Mouse (Mus musculus): ENCODE measurements at regions not wholly inside any gene's neighbourhood (a gene's known extent, or its start where the extent isn't known, plus 50 kb on each side); places are given as distances from the start of the nearest gene placed in this dataset.

DNA sequence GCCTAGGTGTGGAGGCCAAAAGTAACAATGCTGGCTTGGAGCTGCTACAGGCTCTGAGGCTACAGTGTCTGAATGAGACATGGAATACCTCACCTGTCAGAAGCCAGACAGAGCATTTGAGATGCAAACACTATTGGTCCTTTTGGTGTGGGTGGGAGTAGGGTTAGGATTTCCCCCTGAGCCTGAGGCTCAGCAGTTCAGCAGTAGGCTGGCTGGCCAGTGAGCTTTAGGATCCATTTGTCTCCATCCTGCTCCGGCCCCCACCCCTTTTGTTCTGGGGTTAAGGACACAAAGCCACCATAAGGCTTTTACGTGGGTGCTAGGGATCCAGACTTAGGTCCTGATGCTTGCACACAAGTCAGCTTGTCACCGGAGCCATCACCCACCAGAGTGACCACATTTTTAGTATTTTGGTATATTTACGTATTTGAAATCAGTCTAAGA lies 53.9 kb upstream of the Ptgfrn start:
- H3K4me1 ChIP-seq (ENCODE audit: insufficient read depth): no peaks in the 10 kb centered on the region; the same call in 1 of the 2 replicates
- H3K4me2 ChIP-seq (ENCODE audit: low read depth, low read length): no peak overlapping the region
- DNase-seq: no peak
- H3K4me3 ChIP-seq (ENCODE audit: low read depth, low read length): no peak overlapping the region
- no peaks in the 10 kb centered on the region for H3K27me3 ChIP-seq (ENCODE audit: insufficient read depth, low read length)
- ATAC-seq: no peak
- H3K27ac ChIP-seq (ENCODE audit: low read depth): no peak overlapping the region
- TF ChIP-seq CTCF (IDR thresholded peaks at IDR 0.05; ENCODE audit: low read depth) (no peak), EP300 (IDR thresholded peaks at IDR 0.05; ENCODE audit: low read depth) (no peak)
- no peaks in the 10 kb centered on the region for H3K9me3 ChIP-seq (ENCODE audit: low read length)
- no peaks in the 10 kb centered on the region for H3K36me3 ChIP-seq (replicated peaks; ENCODE audit: insufficient read depth, low read length)
- no peak overlapping the region for H3K9ac ChIP-seq (replicated peaks)
- 74% methylated on average over 4 of the region's 4 CpGs for WGBS (ENCODE audit: insufficient replicate concordance)

DNA sequence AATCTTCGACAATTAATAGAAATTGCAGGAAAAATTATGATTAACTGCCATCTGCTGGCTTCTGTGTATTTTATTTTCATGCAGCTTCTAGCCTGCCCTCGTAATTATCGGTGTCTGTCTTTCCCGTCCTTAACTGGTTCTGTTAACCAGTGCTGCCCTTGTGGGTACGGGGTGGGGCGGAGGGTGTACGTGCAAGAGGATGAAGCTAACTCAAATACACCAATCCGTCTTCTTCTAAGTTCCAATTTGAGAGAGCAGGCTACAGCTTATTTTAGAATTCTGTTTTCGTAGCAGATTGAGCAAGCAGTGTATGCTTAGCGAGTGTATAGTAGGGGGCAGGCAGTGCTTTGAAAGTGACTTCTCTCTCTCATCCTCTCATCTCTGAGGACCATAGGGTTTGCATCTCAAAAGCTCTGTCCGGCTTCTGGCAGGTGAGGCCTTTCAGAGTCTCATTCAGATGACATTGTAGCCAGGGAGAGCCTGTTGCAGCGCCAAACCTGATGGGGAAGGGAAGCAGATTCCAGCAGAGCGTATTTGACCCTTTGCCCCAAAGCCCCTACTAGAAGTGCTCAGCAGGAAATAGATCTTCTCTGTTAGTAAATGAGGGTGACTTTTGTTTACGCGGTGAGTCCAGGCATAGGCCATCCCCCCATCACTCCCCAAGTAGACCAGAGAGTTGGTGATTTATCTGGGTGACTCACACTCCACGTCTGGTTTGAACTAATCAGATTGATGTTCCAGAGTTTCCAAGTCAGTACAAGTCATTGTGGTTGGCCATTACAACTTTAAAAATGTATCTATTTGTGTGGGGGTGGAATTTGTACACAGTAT lies 53.3 kb upstream of the Ptgfrn start:
- no peak for DNase-seq
- no peak for ATAC-seq
- Histone ChIP-seq H3K9me3 (ENCODE audit: low read length) (no peaks in the 10 kb centered on the region), H3K27ac (ENCODE audit: low read depth) (no peak overlapping the region), H3K36me3 (replicated peaks; ENCODE audit: insufficient read depth, low read length) (no peaks in the 10 kb centered on the region), H3K4me1 (ENCODE audit: insufficient read depth) (no peaks in the 10 kb centered on the region; the same call in 1 of the 2 replicates), H3K4me3 (ENCODE audit: low read depth, low read length) (no peak overlapping the region), H3K9ac (replicated peaks) (no peak overlapping the region), H3K27me3 (ENCODE audit: insufficient read depth, low read length) (no peaks in the 10 kb centered on the region), H3K4me2 (ENCODE audit: low read depth, low read length) (no peak overlapping the region)
- 41% methylated on average over 16 of the region's 16 CpGs for WGBS (ENCODE audit: insufficient replicate concordance)
- TF ChIP-seq CTCF (IDR thresholded peaks at IDR 0.05; ENCODE audit: low read depth) (no peak), EP300 (IDR thresholded peaks at IDR 0.05; ENCODE audit: low read depth) (no peak)

DNA sequence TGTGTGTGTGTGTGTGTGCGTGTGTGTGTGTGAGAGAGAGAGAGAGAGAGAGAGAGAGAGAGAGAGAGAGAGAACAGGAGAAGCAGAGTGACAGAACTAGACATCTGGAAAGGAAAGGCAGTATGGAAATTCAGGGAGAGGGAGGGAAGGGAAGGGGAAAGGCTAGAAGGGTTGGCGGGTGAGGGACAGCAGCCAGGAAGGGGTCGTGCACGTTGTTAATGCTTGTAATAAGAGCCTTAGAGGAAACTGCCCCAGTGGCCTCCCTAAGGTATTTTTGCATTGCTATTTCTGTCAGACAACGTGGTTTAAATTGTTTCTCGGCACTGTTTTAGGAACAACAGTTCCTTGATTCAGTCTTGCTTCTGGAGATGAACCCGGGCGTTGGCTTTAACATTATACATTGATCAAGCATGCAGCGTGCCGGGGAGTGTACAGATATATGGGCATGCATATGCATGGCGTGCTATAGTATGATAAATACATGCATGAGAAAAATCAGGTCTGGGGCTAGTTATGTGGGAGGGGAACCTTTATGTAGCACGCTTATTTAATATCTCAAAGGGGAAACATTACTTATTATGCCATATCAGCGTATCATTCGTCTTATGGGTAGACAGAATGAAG lies 52.6 kb upstream of the Ptgfrn start:
- Histone ChIP-seq H3K27ac (ENCODE audit: low read depth) (no peak overlapping the region), H3K9ac (replicated peaks) (no peak overlapping the region), H3K4me1 (ENCODE audit: insufficient read depth) (no peaks in the 10 kb centered on the region; the same call in 1 of the 2 replicates), H3K4me2 (ENCODE audit: low read depth, low read length) (no peak overlapping the region), H3K9me3 (ENCODE audit: low read length) (no peaks in the 10 kb centered on the region), H3K36me3 (replicated peaks; ENCODE audit: insufficient read depth, low read length) (no peaks in the 10 kb centered on the region), H3K27me3 (ENCODE audit: insufficient read depth, low read length) (no peaks in the 10 kb centered on the region), H3K4me3 (ENCODE audit: low read depth, low read length) (no peak overlapping the region)
- TF ChIP-seq CTCF (IDR thresholded peaks at IDR 0.05; ENCODE audit: low read depth) (no peak), EP300 (IDR thresholded peaks at IDR 0.05; ENCODE audit: low read depth) (no peak)
- no peak for DNase-seq
- 49% methylated on average over 14 of the region's 14 CpGs for WGBS (ENCODE audit: insufficient replicate concordance)
- ATAC-seq: no peak

DNA sequence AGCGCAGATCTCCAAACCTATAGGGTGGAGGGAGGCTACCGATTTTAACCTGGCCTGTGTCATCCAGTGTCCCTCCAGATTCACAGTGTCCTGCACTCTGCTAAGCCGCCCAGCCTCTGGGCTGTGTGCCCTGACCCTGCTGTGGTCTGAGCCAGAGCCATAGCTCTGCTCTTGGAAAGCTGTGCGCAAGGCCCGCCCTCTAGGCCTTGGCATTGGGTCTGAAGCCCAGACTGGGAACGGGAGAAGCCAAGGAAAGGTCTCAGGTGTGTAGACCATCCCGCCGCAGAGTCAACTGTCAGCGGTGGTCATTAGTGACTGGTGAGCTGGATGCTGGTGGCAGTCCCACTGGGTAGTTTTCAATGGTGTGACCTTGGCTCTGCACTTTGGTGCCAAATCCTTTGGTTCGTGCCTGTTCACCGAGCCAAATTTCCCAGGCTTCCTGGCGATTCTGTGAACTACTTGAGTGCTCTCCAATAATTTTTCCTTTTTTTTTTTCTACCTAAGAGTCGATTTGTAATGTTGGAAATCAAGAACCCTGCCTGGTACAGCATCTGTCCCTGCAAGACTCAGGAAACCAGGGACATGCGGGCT lies 52.0 kb upstream of the Ptgfrn start:
- DNase-seq: no peak
- Histone ChIP-seq H3K27ac (ENCODE audit: low read depth) (no peak overlapping the region), H3K27me3 (ENCODE audit: insufficient read depth, low read length) (no peaks in the 10 kb centered on the region), H3K4me2 (ENCODE audit: low read depth, low read length) (no peak overlapping the region), H3K9ac (replicated peaks) (no peak overlapping the region), H3K4me3 (ENCODE audit: low read depth, low read length) (no peak overlapping the region), H3K4me1 (ENCODE audit: insufficient read depth) (no peaks in the 10 kb centered on the region; the same call in 1 of the 2 replicates), H3K9me3 (ENCODE audit: low read length) (no peaks in the 10 kb centered on the region), H3K36me3 (replicated peaks; ENCODE audit: insufficient read depth, low read length) (no peaks in the 10 kb centered on the region)
- no peak for ATAC-seq
- WGBS (ENCODE audit: insufficient replicate concordance): 47% methylated on average over 14 of the region's 14 CpGs
- TF ChIP-seq EP300 (IDR thresholded peaks at IDR 0.05; ENCODE audit: low read depth) (no peak), CTCF (IDR thresholded peaks at IDR 0.05; ENCODE audit: low read depth) (no peak)

DNA sequence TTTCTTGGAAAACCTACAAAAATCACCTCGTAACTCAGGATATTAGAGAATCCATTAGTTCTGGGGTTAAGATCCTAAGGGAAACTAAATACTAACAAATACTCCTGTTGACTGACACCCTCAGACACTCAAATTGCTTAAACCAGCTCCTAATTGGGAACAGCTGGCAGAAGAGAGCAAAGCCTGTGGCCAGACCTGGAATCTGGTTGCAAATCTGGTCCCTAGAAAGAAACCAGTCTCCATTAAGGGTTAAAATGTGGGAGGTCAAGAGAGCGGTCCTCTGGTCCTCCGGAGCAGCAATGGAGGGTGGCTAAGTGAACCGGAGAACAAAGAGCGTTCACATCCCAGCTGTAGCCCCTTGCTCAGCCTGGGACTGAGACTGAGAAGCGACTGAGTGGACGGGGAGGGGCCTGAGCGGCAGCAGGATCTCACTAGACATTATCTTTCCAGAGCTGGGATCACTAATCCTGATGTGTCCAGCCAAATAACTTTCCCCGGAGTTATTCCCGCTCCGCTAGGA lies 51.4 kb upstream of the Ptgfrn start:
- no peak for ATAC-seq
- TF ChIP-seq EP300 (IDR thresholded peaks at IDR 0.05; ENCODE audit: low read depth): no peak
- no peak for TF ChIP-seq CTCF (IDR thresholded peaks at IDR 0.05; ENCODE audit: low read depth)
- H3K9ac ChIP-seq (replicated peaks): no peak overlapping the region
- H3K4me3 ChIP-seq (ENCODE audit: low read depth, low read length): no peak overlapping the region
- WGBS (ENCODE audit: insufficient replicate concordance): 49% methylated on average over 11 of the region's 11 CpGs
- H3K27me3 ChIP-seq (ENCODE audit: insufficient read depth, low read length): no peaks in the 10 kb centered on the region
- H3K36me3 ChIP-seq (replicated peaks; ENCODE audit: insufficient read depth, low read length): no peaks in the 10 kb centered on the region
- no peak for DNase-seq
- H3K4me1 ChIP-seq (ENCODE audit: insufficient read depth): no peaks in the 10 kb centered on the region; the same call in 1 of the 2 replicates
- H3K27ac ChIP-seq (ENCODE audit: low read depth): no peak overlapping the region
- H3K4me2 ChIP-seq (ENCODE audit: low read depth, low read length): no peak overlapping the region
- no peaks in the 10 kb centered on the region for H3K9me3 ChIP-seq (ENCODE audit: low read length)

Measured in liver, postnatal 0 days (tissue).